Mouse (Mus musculus): ENCODE measurements around the gene Zcchc14. TPM values are rescaled to one million over a fixed set of nuclear protein-coding genes. Genes with fewer than 3 reads are reported as not detected.

Gene Zcchc14
- total RNA-seq, 2 experiments from 2014 or later: 92.5 to 93.2 TPM

DNA sequence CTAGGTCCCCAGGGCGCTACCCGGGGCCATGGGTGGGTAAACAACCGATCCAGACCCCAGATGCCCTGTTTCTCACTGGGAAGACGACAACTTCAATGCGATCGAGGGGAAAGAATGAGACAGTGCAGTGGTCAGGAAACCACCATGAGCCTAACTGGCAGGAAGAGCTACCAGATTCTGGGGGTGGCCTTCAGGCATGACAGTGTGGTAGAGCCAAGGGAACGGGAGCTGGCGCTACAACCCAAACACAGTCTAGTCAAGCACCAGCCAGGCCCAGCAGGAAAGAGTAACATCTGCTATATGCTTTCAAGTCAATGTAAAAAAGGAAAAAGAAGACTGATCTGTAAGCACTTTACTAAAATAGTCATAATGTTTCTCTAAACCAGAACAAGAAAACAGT lies 16.5 kb downstream of the Zcchc14 start:
- Histone ChIP-seq H3K4me3 (no peak overlapping the region), H3K27ac (peak overlapping the region; percentile 51; the same call in 1 of the 2 replicates)
- no peak for TF ChIP-seq CTCF (conservative IDR thresholded peaks at IDR 0.05)
- no peak for DNase-seq (ENCODE audit: low spot score in 2 of 2)

DNA sequence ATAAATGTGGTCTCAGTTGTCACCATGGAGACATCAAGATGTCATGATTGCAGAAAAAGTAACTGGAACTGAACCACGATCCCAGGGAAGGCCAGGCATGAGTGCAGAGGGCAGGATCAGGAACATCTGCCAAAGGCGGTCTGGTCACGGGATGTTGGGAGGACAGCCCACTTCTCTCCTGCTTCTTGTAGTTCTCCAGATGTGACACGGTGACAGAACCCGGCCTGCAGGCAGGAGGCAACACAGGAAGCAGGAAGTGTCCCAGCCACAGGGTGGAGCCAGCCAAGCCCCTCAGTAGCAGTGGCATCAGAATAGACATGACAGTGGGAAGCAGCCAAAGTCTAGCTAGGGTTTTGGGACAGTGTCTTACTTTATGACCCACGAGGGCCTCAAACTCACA lies 17.2 kb downstream of the Zcchc14 start:
- H3K4me3 ChIP-seq: no peak overlapping the region
- peak overlapping the region; percentile 51; the same call in 1 of the 2 replicates for H3K27ac ChIP-seq
- TF ChIP-seq CTCF (conservative IDR thresholded peaks at IDR 0.05): peak; percentile 23; the same call in 1 of the 2 replicates
- DNase-seq (ENCODE audit: low spot score in 2 of 2): no peak

DNA sequence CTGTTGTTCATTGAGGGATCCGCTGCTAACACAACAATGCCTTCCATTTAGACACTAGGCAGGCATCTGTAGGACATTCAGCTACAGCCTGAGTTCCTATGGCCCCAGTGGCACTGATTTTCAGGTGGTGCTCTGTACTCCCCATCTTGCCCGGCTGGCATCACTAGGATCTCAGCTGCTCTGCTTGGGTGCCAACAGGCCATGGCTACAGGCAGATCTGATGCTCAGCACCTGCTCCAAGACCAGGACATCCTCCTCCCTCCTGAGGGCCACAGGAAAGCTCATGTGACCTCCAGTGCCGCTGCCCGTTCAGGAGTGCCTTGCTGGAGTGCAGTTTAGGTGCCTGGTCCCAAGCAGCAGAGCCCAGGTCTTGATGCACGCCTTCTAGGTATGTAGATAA lies 20.3 kb downstream of the Zcchc14 start:
- Histone ChIP-seq H3K27ac (peak overlapping the region; percentile 44; the same call in 1 of the 2 replicates), H3K4me3 (no peak overlapping the region)
- no peak for DNase-seq (ENCODE audit: low spot score in 2 of 2)
- TF ChIP-seq CTCF (conservative IDR thresholded peaks at IDR 0.05): no peak

DNA sequence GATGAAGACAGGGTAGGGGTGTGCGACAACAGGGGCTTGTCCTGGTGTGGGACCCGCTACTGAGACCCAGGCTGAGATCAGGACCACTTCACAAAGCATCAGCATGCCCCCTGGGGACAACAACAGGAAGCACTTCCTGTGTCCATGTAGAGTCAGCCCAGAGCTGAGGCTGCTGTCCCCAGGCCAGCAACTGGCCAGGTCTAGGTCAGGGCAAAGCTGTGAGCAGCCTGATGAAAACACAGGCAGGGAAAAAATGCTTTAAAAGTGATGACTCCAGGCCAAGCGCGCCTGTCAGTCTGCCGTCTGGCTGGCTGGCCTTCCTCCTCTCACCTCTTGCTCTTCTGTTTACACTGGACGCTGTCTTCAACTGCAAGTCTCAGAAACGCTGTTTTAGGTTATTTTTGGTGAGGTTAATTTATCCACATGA lies 21.0 kb downstream of the Zcchc14 start:
- Histone ChIP-seq H3K4me3 (no peak overlapping the region), H3K27ac (peak overlapping the region; percentile 53)
- TF ChIP-seq CTCF (conservative IDR thresholded peaks at IDR 0.05): peak; percentile 26; the same call in 1 of the 2 replicates
- DNase-seq (ENCODE audit: low spot score in 2 of 2): no peak

DNA sequence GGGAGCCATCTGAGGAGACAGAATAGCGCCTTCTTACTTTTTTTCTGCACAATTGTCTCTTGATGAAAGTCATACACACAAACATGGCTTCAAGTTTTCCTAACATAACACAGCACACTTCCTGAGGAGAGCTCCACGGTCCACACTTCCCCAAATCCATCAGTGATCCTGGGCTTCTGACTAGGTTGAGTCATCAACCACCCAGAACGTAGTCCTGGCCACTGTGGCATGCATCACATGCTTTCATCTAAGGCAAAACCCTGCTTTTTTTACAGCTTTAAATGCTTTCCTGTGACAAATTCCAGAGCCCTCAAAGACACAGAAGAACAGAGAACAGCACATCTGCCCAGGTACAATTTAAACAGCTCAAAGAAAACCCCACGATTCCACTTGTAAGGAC lies 24.0 kb downstream of the Zcchc14 start:
- H3K27ac ChIP-seq: no peak overlapping the region
- TF ChIP-seq CTCF (conservative IDR thresholded peaks at IDR 0.05): no peak
- H3K4me3 ChIP-seq: no peak overlapping the region
- DNase-seq (ENCODE audit: low spot score in 2 of 2): no peak

DNA sequence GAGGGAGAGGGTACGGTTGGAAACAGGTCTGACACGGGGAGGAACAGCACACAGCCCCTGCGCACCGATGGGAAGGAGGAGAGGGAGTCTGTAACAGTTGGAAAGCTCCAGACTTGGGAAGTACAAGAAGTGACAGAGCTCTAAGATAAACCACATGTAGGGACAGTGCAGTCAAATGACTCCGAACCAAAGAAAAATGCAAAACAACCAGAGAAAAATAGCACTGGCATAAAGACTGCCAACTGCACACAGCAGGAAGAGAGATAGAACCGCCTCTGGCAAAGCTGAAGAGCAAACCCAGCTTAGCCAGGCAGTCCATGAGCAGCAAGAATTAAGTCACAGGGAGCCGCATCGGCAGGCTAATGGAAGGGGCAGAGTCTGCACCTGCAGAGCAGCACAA lies 29.7 kb downstream of the Zcchc14 start:
- peak in 1 of 2 experiments; percentile 19 for DNase-seq (ENCODE audit: low spot score in 2 of 2)
- no peak for TF ChIP-seq CTCF (conservative IDR thresholded peaks at IDR 0.05)
- Histone ChIP-seq H3K4me3 (no peak overlapping the region), H3K27ac (peak overlapping the region; percentile 82)

DNA sequence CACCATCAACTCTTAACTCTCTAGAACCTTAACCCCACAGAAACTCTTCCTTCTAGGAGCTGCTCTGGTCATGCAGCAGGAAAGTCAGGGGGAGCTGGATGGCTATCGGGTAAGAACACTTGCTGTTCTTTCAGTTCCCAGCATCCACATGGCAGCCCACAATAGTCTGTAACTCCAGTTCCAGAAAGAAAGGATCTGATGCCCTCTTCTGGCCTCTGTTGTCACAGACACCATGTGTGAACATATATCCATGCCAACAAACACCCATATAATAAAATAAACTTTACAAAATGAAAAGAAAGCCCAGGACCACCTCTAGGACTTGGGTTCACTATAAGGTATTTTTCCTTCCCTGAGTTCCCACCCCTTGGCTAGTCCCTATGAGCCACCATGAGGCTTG lies 30.8 kb downstream of the Zcchc14 start:
- no peak overlapping the region for H3K4me3 ChIP-seq
- peak; percentile 61 for TF ChIP-seq CTCF (conservative IDR thresholded peaks at IDR 0.05)
- peak overlapping the region; percentile 82 for H3K27ac ChIP-seq
- DNase-seq (ENCODE audit: low spot score in 2 of 2): no peak

DNA sequence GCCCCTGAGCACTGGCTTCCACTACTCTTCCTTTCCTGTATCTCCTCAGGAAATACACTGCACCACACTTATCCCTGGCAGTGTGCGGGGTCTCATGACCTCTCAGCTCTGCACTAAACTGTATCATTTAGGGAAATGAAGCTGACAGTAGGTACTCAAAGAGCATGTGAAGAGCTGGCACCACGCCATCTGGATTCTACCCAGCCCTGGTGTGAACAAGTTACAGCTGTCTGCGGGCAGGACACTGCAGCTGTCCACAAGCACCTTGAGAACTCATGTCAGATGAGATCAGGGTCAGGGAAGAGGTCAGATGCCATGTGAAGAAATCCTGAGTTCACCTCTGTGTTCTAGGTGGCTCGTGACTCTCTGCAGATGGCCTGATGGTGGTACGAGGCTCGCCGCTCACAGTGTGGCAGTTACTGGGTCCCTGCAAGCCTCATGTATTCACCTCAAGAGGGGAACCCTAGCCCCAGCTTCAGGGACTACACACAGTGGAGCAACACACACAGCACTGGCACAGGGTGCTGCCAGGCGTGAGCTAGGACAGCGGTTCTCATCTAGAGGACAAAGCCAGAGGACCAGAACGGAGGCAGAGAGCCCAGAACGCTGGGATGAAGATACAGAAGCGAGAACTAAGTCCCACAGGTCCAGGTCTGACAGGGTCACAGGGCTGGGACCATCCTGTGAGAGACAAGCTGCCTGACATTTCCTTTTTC lies 31.7 kb downstream of the Zcchc14 start:
- Histone ChIP-seq H3K4me3 (no peak overlapping the region), H3K27ac (peak overlapping the region; percentile 82; the same call in 1 of the 2 replicates)
- no peak for TF ChIP-seq CTCF (conservative IDR thresholded peaks at IDR 0.05)
- no peak for DNase-seq (ENCODE audit: low spot score in 2 of 2)

DNA sequence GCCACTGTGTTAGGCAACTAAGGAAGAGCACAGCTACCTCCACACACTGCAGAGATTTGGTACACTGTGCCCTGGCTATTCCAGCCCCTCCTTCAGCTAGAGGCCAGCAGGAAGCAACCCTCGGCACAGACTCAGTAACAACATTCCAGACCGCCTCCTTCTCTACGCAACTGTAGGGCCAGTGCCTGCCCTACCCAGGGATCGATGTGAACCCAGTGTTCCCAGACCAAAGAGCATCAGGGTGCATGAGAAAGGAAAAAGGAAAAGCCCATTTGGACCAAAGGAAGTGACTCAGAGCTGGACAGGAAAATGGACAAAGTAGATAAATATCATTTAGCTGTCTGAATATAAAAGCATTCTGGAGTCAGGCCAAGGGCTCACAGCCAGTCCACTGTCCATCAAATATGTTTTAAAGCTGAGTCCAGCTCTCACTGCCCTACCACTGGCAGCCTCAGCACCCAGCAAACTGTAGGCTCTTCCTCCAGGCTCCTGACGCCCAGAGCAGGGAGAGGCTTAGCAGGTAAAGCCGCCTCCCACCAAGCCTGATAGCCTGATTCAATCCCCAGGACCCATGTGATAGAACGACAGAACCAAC lies 33.2 kb downstream of the Zcchc14 start:
- Histone ChIP-seq H3K27ac (peak overlapping the region; percentile 82), H3K4me3 (no peak overlapping the region)
- TF ChIP-seq CTCF (conservative IDR thresholded peaks at IDR 0.05): no peak
- no peak for DNase-seq (ENCODE audit: low spot score in 2 of 2)

DNA sequence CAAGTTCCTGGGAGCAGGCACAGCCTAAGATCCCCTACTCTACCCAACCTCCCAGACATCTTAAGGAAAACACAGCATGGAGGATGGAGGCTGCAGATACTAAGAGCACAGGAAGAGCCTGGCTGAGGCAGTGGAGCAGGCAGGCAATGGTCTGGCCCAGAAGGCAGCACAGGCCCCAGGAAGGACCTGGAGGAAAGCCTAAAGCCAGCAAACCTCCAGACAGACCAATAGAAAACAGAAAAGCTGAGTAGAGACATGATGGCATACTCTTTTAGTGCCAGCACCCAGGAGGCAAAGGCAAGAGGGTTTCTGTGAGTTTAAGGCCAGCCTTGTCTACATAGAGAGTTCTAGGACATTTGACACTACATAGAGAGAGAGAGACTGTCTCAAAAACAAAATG lies 39.3 kb downstream of the Zcchc14 start:
- no peak overlapping the region for H3K4me3 ChIP-seq
- H3K27ac ChIP-seq: peak overlapping the region; percentile 7; the same call in 1 of the 2 replicates
- no peak for DNase-seq (ENCODE audit: low spot score in 2 of 2)
- TF ChIP-seq CTCF (conservative IDR thresholded peaks at IDR 0.05): no peak

DNA sequence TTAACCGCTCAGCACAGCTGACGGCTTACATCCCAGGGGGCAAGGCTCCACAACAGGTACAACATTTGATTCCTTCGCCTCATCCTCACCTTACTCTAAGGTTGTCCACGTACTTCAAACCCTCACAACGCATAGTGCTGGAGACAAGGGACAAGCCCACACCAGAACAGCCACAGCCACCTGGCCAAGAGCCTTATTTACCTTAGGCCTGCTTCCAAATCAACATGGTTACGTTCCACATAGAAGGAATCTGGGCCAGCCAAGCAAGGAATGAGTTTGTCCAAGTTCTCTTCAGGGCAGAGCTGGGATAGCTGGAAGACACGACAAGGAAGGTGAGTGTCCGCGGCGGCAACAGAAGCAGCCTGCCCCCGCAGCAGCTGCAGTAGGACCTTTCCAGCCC lies 42.8 kb downstream of the Zcchc14 start:
- no peak for TF ChIP-seq CTCF (conservative IDR thresholded peaks at IDR 0.05)
- no peak for DNase-seq (ENCODE audit: low spot score in 2 of 2)
- no peak overlapping the region for H3K4me3 ChIP-seq
- H3K27ac ChIP-seq: peak overlapping the region; percentile 14; the same call in 1 of the 2 replicates

DNA sequence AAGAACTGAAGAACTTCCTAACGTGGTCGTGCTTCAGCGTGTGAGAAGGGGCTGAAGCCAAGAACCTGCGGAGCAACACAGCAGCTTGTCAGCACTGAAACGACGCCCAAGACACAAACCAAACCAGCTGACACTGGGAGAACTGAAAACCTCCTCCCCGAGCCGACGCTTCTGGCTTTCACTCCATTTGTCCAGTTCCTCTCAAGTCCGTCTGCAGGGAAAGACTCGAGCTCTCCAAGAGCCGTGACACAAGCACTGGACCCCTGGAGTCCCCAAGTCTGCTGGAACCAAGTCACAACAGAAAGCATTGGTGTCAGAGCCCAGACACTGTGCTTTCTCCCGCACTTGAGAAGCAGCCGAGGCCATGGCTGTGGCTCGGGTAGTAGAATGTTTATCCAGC lies 43.5 kb downstream of the Zcchc14 start:
- Histone ChIP-seq H3K4me3 (no peak overlapping the region), H3K27ac (peak overlapping the region; percentile 14; the same call in 1 of the 2 replicates)
- TF ChIP-seq CTCF (conservative IDR thresholded peaks at IDR 0.05): no peak
- DNase-seq (ENCODE audit: low spot score in 2 of 2): no peak

DNA sequence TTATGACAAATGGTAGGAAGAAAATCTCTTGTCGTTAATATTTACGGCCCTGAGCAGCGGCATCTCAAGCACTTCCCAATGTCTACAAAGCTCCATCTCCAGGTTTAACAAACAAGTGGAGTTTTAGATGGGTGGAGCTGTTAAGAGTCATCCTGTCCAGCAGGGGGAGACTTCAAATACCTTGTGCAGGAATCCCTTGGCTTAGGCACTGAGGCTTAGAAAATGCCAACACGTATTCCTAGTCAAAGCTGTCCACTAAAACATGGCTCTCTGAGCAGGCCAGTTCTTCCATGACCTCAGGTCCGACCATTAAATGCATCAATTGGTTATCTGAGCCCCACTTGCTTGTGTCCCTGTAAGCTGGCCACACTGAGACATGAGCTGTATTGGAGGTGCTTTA lies 45.0 kb downstream of the Zcchc14 start:
- DNase-seq (ENCODE audit: low spot score in 2 of 2): no peak
- no peak overlapping the region for H3K27ac ChIP-seq
- peak; percentile 75 for TF ChIP-seq CTCF (conservative IDR thresholded peaks at IDR 0.05)

DNA sequence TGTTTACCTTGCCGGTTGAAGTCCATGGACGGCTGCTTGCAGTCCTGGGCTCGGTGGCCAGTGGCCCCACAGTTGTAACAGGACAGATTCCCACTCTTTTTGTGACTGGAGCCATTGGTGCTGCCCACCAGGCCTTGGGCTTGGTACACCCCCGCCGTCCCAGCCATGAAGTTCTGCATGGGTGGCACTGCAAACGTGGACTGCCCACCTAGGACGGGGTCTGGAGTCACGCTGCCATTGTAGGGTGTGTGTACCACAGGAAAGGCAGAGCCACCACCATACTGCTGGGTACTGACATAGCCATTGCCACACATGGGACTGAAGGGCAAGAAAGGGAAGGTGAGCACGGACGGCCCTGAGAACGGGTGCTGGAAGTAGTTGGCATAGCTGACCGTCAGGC lies 48.9 kb downstream of the Zcchc14 start:
- no peak for DNase-seq (ENCODE audit: low spot score in 2 of 2)
- H3K27ac ChIP-seq: no peak overlapping the region
- no peak overlapping the region for H3K4me3 ChIP-seq
- no peak for TF ChIP-seq CTCF (conservative IDR thresholded peaks at IDR 0.05)

More for the DNA sequence above, 45.0 kb downstream of the Zcchc14 start:
- H3K4me3 ChIP-seq: no peak overlapping the region
